Mouse (Mus musculus): ENCODE data around the gene Sema4d. TPM values are rescaled to one million over a fixed set of nuclear protein-coding genes. Genes with fewer than 3 reads are reported as not detected.

Sema4d gene
- polyA plus RNA-seq, 1 experiment from 2014 or later, result 5.4 TPM

DNA sequence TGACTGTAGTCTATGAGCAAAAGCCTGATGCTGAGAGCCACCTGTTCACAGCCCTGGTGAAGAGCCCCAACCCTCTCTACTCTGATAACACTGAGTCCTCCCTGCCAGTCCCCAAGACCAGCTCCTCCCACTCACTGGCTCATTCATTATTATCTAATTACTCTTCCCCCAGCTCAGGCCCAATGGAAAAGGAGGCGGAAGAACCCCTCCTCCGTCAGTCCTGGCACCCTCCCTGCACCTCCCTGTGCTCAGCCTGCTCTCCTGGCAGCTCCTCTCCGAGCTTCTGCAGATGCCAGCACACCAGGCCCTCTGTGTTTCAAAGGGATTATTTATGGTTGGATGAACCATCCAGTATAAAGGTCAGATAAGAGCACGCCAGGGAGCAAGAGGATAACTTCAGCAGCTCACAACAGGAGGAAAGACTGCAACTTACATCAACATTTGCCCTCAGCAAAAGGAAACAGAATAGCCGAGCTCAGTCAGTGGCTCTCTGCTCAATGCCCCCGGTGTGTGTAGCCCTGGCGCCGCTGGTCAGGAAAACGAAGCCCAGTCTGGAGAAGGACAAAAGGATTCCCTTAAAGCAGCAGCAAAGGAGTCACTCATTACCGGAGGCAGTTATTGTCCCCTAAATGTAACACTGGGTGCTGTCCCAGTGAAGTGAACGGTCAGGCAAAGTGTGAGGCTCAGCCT, 16.4 kb downstream of the Sema4d start:
- Histone ChIP-seq H3K4me1 (replicated peaks) (0 out of 2 replicates have a peak, but pooled peaks cover 7% of the 10 kb centered on the region), H3K9me3 (no peaks in the 10 kb centered on the region), H3K9ac (replicated peaks) (no peak overlapping the region), H3K27ac (no peak overlapping the region), H3K4me2 (no peak overlapping the region), H3K4me3 (replicated peaks) (no peak overlapping the region), H3K27me3 (no peaks in the 10 kb centered on the region; the same call in 1 of the 2 replicates), H3K36me3 (no peaks in the 10 kb centered on the region)
- WGBS, result 40% methylated on average over 11 of the region's 11 CpGs
- ATAC-seq (ENCODE audit: insufficient number of reproducible peaks, insufficient read depth, low FRiP score, low TSS enrichment, low read depth), result no peak

GRCm38 (mm10) chr13:51776160-51776737, 17.3 kb downstream of the Sema4d start:
- no peak overlapping the region for H3K27ac ChIP-seq
- H3K4me1 ChIP-seq (replicated peaks), result 0 out of 2 replicates have a peak, but pooled peaks cover 7% of the 10 kb centered on the region
- no peak overlapping the region for H3K9ac ChIP-seq (replicated peaks)
- no peak overlapping the region for H3K4me3 ChIP-seq (replicated peaks)
- H3K9me3 ChIP-seq, result no peaks in the 10 kb centered on the region
- H3K36me3 ChIP-seq, result no peaks in the 10 kb centered on the region
- WGBS, result 89% methylated on average over 6 of the region's 6 CpGs
- H3K4me2 ChIP-seq, result no peak overlapping the region
- ATAC-seq (ENCODE audit: insufficient number of reproducible peaks, insufficient read depth, low FRiP score, low TSS enrichment, low read depth), result no peak
- no peaks in the 10 kb centered on the region; the same call in 1 of the 2 replicates for H3K27me3 ChIP-seq

GRCm38 (mm10) chr13:51771802-51772206, 21.7 kb downstream of the Sema4d start:
- 80% methylated on average over 10 of the region's 10 CpGs for WGBS
- Histone ChIP-seq H3K36me3 (no peaks in the 10 kb centered on the region), H3K4me2 (no peak overlapping the region), H3K9me3 (no peaks in the 10 kb centered on the region), H3K4me1 (replicated peaks) (no peaks in the 10 kb centered on the region), H3K27ac (no peak overlapping the region), H3K4me3 (replicated peaks) (no peak overlapping the region), H3K27me3 (no peaks in the 10 kb centered on the region), H3K9ac (replicated peaks) (no peak overlapping the region)
- no peak for ATAC-seq (ENCODE audit: insufficient number of reproducible peaks, insufficient read depth, low FRiP score, low TSS enrichment, low read depth)

DNA sequence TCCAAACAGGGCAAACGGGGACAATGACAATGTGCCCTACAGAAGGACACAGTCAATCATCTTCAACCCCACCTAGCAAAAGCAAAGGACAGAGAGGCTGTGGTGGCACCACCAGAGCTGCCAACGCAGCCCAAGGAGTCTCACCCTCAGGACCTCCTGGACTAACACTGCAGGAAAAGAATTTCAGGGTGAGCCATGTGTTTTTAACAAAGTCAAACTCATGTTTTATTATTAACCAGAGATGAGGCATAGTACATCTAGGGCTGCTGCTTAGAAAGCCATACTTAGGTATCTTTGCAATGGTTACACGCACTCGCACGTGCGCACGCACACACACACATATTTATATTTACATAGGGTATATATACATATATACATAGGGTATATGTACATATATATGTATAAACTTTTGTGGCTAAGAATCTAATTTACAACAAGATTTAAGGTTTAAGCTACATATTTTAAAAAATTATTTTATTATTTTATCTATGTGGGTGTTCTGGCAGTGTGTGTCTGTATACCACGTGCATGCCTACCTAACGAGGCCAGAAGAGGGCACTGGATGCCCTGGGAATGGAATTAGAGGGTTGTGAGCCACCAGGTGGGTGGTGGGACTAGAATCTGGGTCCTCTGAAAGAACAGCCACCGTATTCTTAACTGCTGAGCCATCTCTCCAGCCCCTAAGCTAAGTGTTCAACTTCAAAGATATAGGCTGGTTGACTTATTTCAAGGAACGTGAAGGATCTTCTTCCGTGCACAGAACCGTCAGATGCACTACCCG, 22.7 kb downstream of the Sema4d start:
- 89% methylated on average over 14 of the region's 14 CpGs for WGBS
- Histone ChIP-seq H3K9me3 (no peaks in the 10 kb centered on the region), H3K4me2 (no peak overlapping the region), H3K9ac (replicated peaks) (no peak overlapping the region), H3K27ac (no peak overlapping the region), H3K36me3 (no peaks in the 10 kb centered on the region), H3K4me1 (replicated peaks) (no peaks in the 10 kb centered on the region), H3K4me3 (replicated peaks) (no peak overlapping the region), H3K27me3 (no peaks in the 10 kb centered on the region)
- no peak for ATAC-seq (ENCODE audit: insufficient number of reproducible peaks, insufficient read depth, low FRiP score, low TSS enrichment, low read depth)

DNA sequence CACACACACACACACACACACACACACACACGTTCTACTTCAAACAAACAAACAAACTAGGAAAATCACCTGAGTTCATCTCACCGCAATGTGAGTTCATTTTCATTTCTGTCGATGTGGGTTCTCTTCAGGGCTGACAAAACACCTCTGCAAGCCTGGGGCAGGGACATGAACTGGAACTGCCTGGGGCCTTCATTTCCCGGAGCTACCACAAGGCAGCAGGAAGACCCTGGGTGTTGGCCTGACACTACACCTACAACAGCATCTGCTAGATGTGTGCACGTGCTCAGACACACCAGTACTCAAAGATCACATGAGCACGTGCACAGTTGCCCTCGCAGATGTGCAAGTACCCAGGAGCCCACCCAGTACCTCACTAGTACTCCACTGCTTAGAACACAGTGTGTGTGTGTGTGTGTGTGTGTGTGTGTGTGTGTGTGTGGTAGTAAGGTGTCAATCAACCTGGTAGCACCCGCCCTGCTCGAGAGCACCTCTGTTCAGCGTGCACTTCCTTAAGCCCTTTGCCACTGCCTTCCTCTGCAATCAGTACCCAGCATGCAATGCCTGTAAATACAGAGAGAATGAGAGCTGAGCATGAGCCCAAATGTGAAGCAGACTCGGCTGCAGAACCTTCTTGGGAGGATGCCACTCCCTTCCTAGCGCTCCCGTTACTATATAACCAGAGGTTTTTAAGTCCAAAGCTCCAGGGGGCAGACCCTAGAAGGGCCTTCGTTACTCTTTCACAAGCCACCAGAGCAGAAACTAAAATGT, 25.4 kb downstream of the Sema4d start:
- H3K27ac ChIP-seq, result no peak overlapping the region
- 78% methylated on average over 14 of the region's 14 CpGs for WGBS
- no peak for ATAC-seq (ENCODE audit: insufficient number of reproducible peaks, insufficient read depth, low FRiP score, low TSS enrichment, low read depth)
- no peaks in the 10 kb centered on the region for H3K4me1 ChIP-seq (replicated peaks)
- no peaks in the 10 kb centered on the region for H3K36me3 ChIP-seq
- H3K4me2 ChIP-seq, result no peak overlapping the region
- H3K9me3 ChIP-seq, result no peaks in the 10 kb centered on the region
- no peak overlapping the region for H3K4me3 ChIP-seq (replicated peaks)
- H3K27me3 ChIP-seq, result no peaks in the 10 kb centered on the region
- no peak overlapping the region for H3K9ac ChIP-seq (replicated peaks)

- Histone ChIP-seq H3K27me3 (no peaks in the 10 kb centered on the region), H3K9ac (replicated peaks) (no peak overlapping the region), H3K9me3 (no peaks in the 10 kb centered on the region), H3K4me2 (no peak overlapping the region), H3K36me3 (no peaks in the 10 kb centered on the region), H3K4me3 (replicated peaks) (no peak overlapping the region), H3K27ac (no peak overlapping the region), H3K4me1 (replicated peaks) (no peaks in the 10 kb centered on the region)
- no peak for ATAC-seq (ENCODE audit: insufficient number of reproducible peaks, insufficient read depth, low FRiP score, low TSS enrichment, low read depth)
- 73% methylated on average over 8 of the region's 8 CpGs for WGBS
Observed at GRCm38 (mm10) chr13:51767513-51767912, 26.0 kb downstream of the Sema4d start.

DNA sequence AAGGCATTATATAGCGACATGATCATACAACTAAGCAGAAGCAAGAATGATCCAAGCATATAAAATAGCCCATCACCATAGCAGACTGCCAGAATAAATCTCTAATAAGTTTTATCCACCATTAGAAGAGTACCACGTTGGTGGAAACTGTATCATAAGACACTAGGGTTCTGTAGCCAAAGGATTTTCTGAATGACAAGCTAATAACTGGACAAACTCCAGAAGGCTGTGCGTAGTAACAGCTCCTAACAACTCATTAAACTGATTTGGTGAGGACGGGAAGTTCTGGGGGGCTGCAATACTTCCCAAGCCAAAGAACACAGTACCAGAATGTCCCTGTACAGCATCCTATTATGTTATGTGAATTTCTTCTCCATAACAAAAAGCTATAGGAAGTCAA, 26.8 kb downstream of the Sema4d start:
- no peaks in the 10 kb centered on the region for H3K9me3 ChIP-seq
- H3K36me3 ChIP-seq, result no peaks in the 10 kb centered on the region
- no peak overlapping the region for H3K9ac ChIP-seq (replicated peaks)
- H3K4me3 ChIP-seq (replicated peaks), result no peak overlapping the region
- no peaks in the 10 kb centered on the region for H3K4me1 ChIP-seq (replicated peaks)
- no peak for ATAC-seq (ENCODE audit: insufficient number of reproducible peaks, insufficient read depth, low FRiP score, low TSS enrichment, low read depth)
- 83% methylated on average over 4 of the region's 4 CpGs for WGBS
- H3K4me2 ChIP-seq, result no peak overlapping the region
- H3K27me3 ChIP-seq, result no peaks in the 10 kb centered on the region
- no peak overlapping the region for H3K27ac ChIP-seq

DNA sequence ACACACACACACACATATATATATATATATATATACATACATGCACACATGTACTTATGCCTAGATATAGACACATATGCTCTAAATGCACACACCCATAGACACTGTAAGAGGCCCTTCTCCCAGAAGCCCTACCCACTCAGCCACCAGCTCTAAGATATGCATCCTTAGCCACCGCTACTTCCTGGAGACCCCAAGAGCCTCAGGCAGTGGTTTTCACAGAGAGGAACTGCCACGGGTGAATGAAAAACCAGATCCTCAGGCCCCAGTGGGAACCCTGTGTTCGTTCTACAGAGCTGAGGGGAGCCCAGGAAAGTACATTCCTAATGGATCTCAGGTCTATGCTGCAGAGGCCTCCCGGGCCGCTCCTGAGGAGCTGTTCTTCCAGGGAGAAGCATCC, 28.2 kb downstream of the Sema4d start:
- no peaks in the 10 kb centered on the region for H3K27me3 ChIP-seq
- no peak overlapping the region for H3K27ac ChIP-seq
- WGBS, result 82% methylated on average over 5 of the region's 5 CpGs
- H3K9ac ChIP-seq (replicated peaks), result no peak overlapping the region
- no peaks in the 10 kb centered on the region for H3K9me3 ChIP-seq
- ATAC-seq (ENCODE audit: insufficient number of reproducible peaks, insufficient read depth, low FRiP score, low TSS enrichment, low read depth), result no peak
- peaks cover 12% of the 10 kb centered on the region for H3K4me1 ChIP-seq (replicated peaks)
- no peak overlapping the region for H3K4me2 ChIP-seq
- H3K36me3 ChIP-seq, result no peaks in the 10 kb centered on the region
- no peak overlapping the region for H3K4me3 ChIP-seq (replicated peaks)

DNA sequence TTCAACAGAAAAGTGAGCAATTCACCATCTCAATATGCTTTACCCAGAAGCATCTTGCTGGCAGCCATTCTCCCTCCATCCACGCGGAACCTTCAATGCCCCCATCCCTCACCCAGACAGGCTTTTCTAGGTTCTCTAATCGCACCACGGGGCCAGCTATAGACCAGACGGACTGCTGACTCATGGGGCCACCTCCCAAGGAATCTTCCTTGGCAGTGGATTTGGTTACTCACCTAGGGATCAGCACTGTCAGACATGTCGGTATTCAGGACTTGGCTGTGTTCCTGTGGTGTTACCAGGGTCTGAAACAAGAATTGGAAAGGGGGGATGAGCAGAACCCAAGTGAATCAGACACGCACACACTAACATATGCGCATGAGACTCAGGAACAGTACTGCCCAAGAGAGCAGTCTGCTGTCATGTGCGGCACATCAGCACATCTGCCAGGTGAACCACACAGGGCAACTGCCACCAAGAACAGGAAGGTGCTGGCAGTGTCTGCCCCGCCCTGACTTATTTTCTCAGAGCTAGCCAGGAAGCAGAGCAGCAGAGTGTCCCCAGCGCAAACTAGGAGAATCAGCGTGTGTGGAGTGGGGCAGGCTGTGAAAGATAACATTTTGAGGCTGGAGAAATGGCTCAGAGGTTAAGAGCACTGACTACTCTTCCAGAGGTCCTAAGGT, 30.4 kb downstream of the Sema4d start:
- Histone ChIP-seq H3K4me3 (replicated peaks) (no peak overlapping the region), H3K4me1 (replicated peaks) (peaks cover 24% of the 10 kb centered on the region), H3K4me2 (no peak overlapping the region), H3K9ac (replicated peaks) (no peak overlapping the region), H3K27ac (no peak overlapping the region), H3K36me3 (no peaks in the 10 kb centered on the region), H3K27me3 (no peaks in the 10 kb centered on the region), H3K9me3 (no peaks in the 10 kb centered on the region)
- 88% methylated on average over 12 of the region's 12 CpGs for WGBS
- no peak for ATAC-seq (ENCODE audit: insufficient number of reproducible peaks, insufficient read depth, low FRiP score, low TSS enrichment, low read depth)

DNA sequence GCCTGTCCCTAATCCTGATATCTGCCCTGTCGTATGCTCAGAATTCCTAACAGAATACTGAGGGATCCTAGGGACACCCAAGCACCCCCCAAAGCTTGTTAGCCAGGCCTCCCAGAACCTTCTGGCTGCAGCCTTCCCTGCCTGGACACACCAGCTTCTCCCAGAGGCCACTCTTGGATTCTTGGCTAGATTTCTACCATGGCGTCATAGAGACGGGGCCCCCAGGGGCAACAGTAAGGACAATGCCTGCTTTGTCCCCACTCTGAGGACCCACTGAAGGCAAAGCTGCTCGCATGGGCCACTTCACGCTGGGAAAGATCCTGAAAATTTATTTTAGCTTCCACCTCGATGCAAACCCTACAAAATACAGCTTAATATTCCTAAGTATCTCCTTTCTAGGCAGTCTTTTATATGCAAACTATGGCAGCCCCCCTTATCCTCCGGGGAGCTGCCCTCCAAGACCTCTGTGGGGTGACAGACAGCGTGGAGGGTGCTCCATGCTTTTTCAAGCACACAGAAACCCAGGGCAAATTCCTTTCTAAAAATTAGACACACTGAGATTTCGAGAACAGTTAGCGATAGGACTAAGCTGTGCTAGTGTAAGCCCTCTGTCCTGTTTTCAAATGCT, 32.2 kb downstream of the Sema4d start:
- 74% methylated on average over 10 of the region's 10 CpGs for WGBS
- ATAC-seq (ENCODE audit: insufficient number of reproducible peaks, insufficient read depth, low FRiP score, low TSS enrichment, low read depth), result no peak
- H3K4me2 ChIP-seq, result no peak overlapping the region
- H3K4me1 ChIP-seq (replicated peaks), result peaks cover 38% of the 10 kb centered on the region
- H3K27ac ChIP-seq, result peak overlapping the region; percentile 76
- H3K9me3 ChIP-seq, result no peaks in the 10 kb centered on the region
- H3K4me3 ChIP-seq (replicated peaks), result no peak overlapping the region
- H3K36me3 ChIP-seq, result no peaks in the 10 kb centered on the region
- H3K9ac ChIP-seq (replicated peaks), result no peak overlapping the region
- no peaks in the 10 kb centered on the region for H3K27me3 ChIP-seq

Data from limb, embryonic 12.5 days (tissue).